Mouse (Mus musculus) heart, embryonic 16.5 days (tissue): Measurements from ENCODE around the gene Ang2. TPM values are rescaled to one million over a fixed set of nuclear protein-coding genes. Genes with fewer than 3 reads are reported as not detected.
"Not testable (repeated sequence)": the region's sequence is repeated elsewhere in the genome, so short reads cannot be mapped to it uniquely, and the experiment has no call there.

Source experiments
- ATAC-seq: fragments of 200-750 bp; cut with Nextera tagmentation; replicated peaks from 2 replicates; pipeline ENCODE4 v1.8.0; 2017; ENCODE audit warnings: moderate number of reproducible peaks; ENCODE audit not compliant: insufficient read depth, low FRiP score; ENCODE audit errors: extremely low read depth
- H3K27ac ChIP-seq: fragments of 300-500 bp; sonication (generic); 2 replicates; pipeline ENCODE4 v1.5.1; 2014; ENCODE audit warnings: mild to moderate bottlenecking, low read length, control low read depth, moderate library complexity
- H3K27me3 ChIP-seq: fragments of 300-500 bp; sonication (generic); 2 replicates; pipeline ENCODE4 v1.6.1; 2014; ENCODE audit warnings: low read length, mixed read lengths; ENCODE audit not compliant: control insufficient read depth, insufficient read depth
- H3K36me3 ChIP-seq: fragments of 300-500 bp; sonication (generic); 2 replicates; pipeline ENCODE4 v1.6.1; 2014; ENCODE audit not compliant: control insufficient read depth, insufficient read depth
- H3K4me1 ChIP-seq: fragments of 300-500 bp; sonication (generic); 2 replicates; pipeline ENCODE4 v1.6.1; 2014; ENCODE audit warnings: low read length, mixed read lengths; ENCODE audit not compliant: control insufficient read depth, insufficient read depth
- H3K4me2 ChIP-seq: fragments of 300-500 bp; sonication (generic); 2 replicates; pipeline ENCODE4 v1.6.1; 2014; ENCODE audit warnings: low read depth, mild to moderate bottlenecking, control low read depth, low read length
- H3K4me3 ChIP-seq: fragments of 300-500 bp; sonication (generic); 2 replicates; pipeline ENCODE4 v1.5.1; 2014; ENCODE audit warnings: mild to moderate bottlenecking, control low read depth, low read length
- H3K9ac ChIP-seq: fragments of 300-500 bp; sonication (generic); 2 replicates; pipeline ENCODE4 v1.6.1; 2014; ENCODE audit warnings: low read length, control low read depth
- H3K9me3 ChIP-seq: fragments of 300-500 bp; sonication (generic); replicated peaks from 2 replicates; pipeline ENCODE4 v1.6.1; 2016; ENCODE audit warnings: low read length; ENCODE audit not compliant: control insufficient read depth
- WGBS: fragments of 180-500 bp; shearing (Covaris S2); extraction: QIAGEN DNeasy Blood & Tissue Kit; methylation state at CpG from one replicate; pipeline ENCODE4 v1.1.7; 2014; 5-methylcytosine and 5-hydroxymethylcytosine counted together
- polyA plus RNA-seq: library from polyadenylated mRNA; unstranded; fragments of >200 nt; fragmentation: Nextera tagmentation; extraction: Ambion mirVana; gene quantifications from 2 replicates; pipeline ENCODE4 v1.2.1, GENCODE M21; 2015

Ang2 gene
- polyA plus RNA-seq = not detected in 2 replicates

- no peaks in the 10 kb centered on the region for H3K4me1 ChIP-seq
- no peaks in the 10 kb centered on the region for H3K9me3 ChIP-seq
- ATAC-seq = no peak
These were observed at the start of gene Ang2 for GRCm38 (mm10) chr14:51199098-51200023. TSS of gene Ang2 (minus strand) at chr14:51199148.

GRCm38 (mm10) chr14:51247736-51248135, 48.8 kb upstream of the Ang2 start:
- H3K4me3 ChIP-seq = no peak overlapping the region
- no peak for ATAC-seq
- no peaks in the 10 kb centered on the region for H3K9me3 ChIP-seq
- H3K27ac ChIP-seq = no peak overlapping the region
- H3K4me1 ChIP-seq = no peaks in the 10 kb centered on the region
- H3K27me3 ChIP-seq = no peaks in the 10 kb centered on the region
- H3K4me2 ChIP-seq = no peak overlapping the region
- no peak overlapping the region for H3K9ac ChIP-seq
- no peaks in the 10 kb centered on the region for H3K36me3 ChIP-seq
- WGBS = 80% methylated on average over 1 of the region's 1 CpGs

More at GRCm38 (mm10) chr14:51199098-51200023, at the start of gene Ang2:
- 71% methylated on average over 5 of the region's 5 CpGs for WGBS
- H3K27me3 ChIP-seq = no peaks in the 10 kb centered on the region
- H3K4me2 ChIP-seq = no peak within 1 kb of the TSS
- no peak within 1 kb of the TSS for H3K4me3 ChIP-seq
- no peak within 1 kb of the TSS for H3K9ac ChIP-seq
- H3K27ac ChIP-seq = no peak within 1 kb of the TSS
- H3K36me3 ChIP-seq = no peaks in the 10 kb centered on the region

- Histone ChIP-seq H3K27me3 (no peaks in the 10 kb centered on the region), H3K9ac (no peak overlapping the region), H3K4me1 (no peaks in the 10 kb centered on the region), H3K36me3 (no peaks in the 10 kb centered on the region), H3K4me3 (no peak overlapping the region), H3K27ac (no peak overlapping the region), H3K4me2 (no peak overlapping the region), H3K9me3 (no peaks in the 10 kb centered on the region)
- no peak for ATAC-seq
These were observed 42.0 kb upstream of the Ang2 start for GRCm38 (mm10) chr14:51240899-51241298.

- not testable (repeated sequence) for H3K4me2 ChIP-seq, H3K4me1 ChIP-seq, H3K27me3 ChIP-seq, H3K9me3 ChIP-seq, H3K9ac ChIP-seq, H3K27ac ChIP-seq, H3K4me3 ChIP-seq, H3K36me3 ChIP-seq, ATAC-seq
- 58% methylated on average over 1 of the region's 1 CpGs for WGBS
These were observed 38.5 kb upstream of the Ang2 start for GRCm38 (mm10) chr14:51237488-51237887.

- H3K4me2 ChIP-seq, H3K27ac ChIP-seq, H3K4me1 ChIP-seq, H3K4me3 ChIP-seq, H3K36me3 ChIP-seq, H3K9ac ChIP-seq, H3K9me3 ChIP-seq, H3K27me3 ChIP-seq, ATAC-seq: not testable (repeated sequence)
- 49% methylated on average over 4 of the region's 4 CpGs for WGBS
These were observed 30.7 kb upstream of the Ang2 start for GRCm38 (mm10) chr14:51229657-51230056.

- not testable (repeated sequence) for ATAC-seq, H3K4me2 ChIP-seq, H3K27ac ChIP-seq, H3K4me3 ChIP-seq, H3K27me3 ChIP-seq, H3K9me3 ChIP-seq, H3K4me1 ChIP-seq, H3K9ac ChIP-seq, H3K36me3 ChIP-seq
- 89% methylated on average over 3 of the region's 3 CpGs for WGBS
These were observed 21.1 kb upstream of the Ang2 start for GRCm38 (mm10) chr14:51220075-51220474.

- Histone ChIP-seq H3K9ac (no peak within 1 kb of the TSS), H3K4me1 (no peaks in the 10 kb centered on the region)
- WGBS = 81% methylated on average over 2 of the region's 2 CpGs
These were observed 4.2 kb upstream of the Ang2 start, which contains the start of gene Ear14 for GRCm38 (mm10) chr14:51203115-51203514. TSS of gene Ear14 (plus strand) at chr14:51203391.

GRCm38 (mm10) chr14:51200466-51200865, 1.5 kb upstream of the Ang2 start:
- Histone ChIP-seq H3K36me3 (no peaks in the 10 kb centered on the region), H3K4me3 (no peak overlapping the region), H3K4me1 (no peaks in the 10 kb centered on the region), H3K27ac (no peak overlapping the region), H3K4me2 (no peak overlapping the region), H3K27me3 (no peaks in the 10 kb centered on the region), H3K9me3 (no peaks in the 10 kb centered on the region), H3K9ac (no peak overlapping the region)
- 86% methylated on average over 2 of the region's 2 CpGs for WGBS
- no peak for ATAC-seq

More at GRCm38 (mm10) chr14:51203115-51203514, 4.2 kb upstream of the Ang2 start, which contains the start of gene Ear14:
- no peaks in the 10 kb centered on the region for H3K9me3 ChIP-seq
- ATAC-seq = no peak
- H3K27ac ChIP-seq = no peak within 1 kb of the TSS
- no peaks in the 10 kb centered on the region for H3K27me3 ChIP-seq
- H3K36me3 ChIP-seq = no peaks in the 10 kb centered on the region
- no peak within 1 kb of the TSS for H3K4me2 ChIP-seq
- no peak within 1 kb of the TSS for H3K4me3 ChIP-seq

- no peak for ATAC-seq
- Histone ChIP-seq H3K4me3 (no peak overlapping the region), H3K4me2 (no peak overlapping the region), H3K36me3 (no peaks in the 10 kb centered on the region), H3K27me3 (no peaks in the 10 kb centered on the region), H3K9ac (no peak overlapping the region), H3K4me1 (no peaks in the 10 kb centered on the region), H3K27ac (no peak overlapping the region), H3K9me3 (no peaks in the 10 kb centered on the region)
- 97% methylated on average over 2 of the region's 2 CpGs for WGBS
These were observed 1.1 kb upstream of the Ang2 start for GRCm38 (mm10) chr14:51200054-51200453.
